Mouse (Mus musculus): ENCODE data around the gene Sema3a. TPM values are rescaled to one million over a fixed set of nuclear protein-coding genes. Genes with fewer than 3 reads are reported as not detected.

The Sema3a gene
- polyA plus RNA-seq, 1 experiment from 2014 or later = 71.9 TPM

GRCm38 (mm10) chr5:13505839-13506499, 380.8 kb downstream of the Sema3a start:
- Histone ChIP-seq H3K9ac (no peak overlapping the region), H3K9me3 (no peaks in the 10 kb centered on the region), H3K4me2 (replicated peaks) (no peak overlapping the region), H3K36me3 (no peaks in the 10 kb centered on the region), H3K4me3 (no peak overlapping the region), H3K27ac (no peak overlapping the region), H3K27me3 (no peaks in the 10 kb centered on the region), H3K4me1 (no peaks in the 10 kb centered on the region)
- no peak for ATAC-seq (ENCODE audit: insufficient number of reproducible peaks, insufficient read depth, low FRiP score, low TSS enrichment)
- WGBS = 68% methylated on average over 4 of the region's 4 CpGs

DNA sequence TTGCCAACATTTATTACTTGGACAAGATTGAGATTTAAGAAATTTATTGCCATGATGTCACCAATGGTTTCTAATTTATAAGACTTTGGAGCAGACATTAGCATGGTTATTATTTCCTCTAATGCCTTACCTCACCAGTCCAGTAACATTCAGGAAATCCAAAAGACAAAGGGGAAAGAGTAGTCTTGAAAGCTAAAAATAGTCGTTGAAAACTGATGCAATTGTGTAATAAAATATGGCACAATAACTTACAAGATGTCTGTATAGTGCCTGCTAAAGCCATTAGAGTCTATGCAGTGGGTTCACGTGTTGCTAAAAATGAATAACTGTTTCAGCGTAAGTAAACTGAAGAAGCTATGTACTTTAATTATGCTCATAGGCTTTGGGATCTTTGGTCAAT, 383.9 kb downstream of the Sema3a start:
- Histone ChIP-seq H3K4me2 (replicated peaks) (no peak overlapping the region), H3K9me3 (no peaks in the 10 kb centered on the region), H3K36me3 (no peaks in the 10 kb centered on the region), H3K4me1 (no peaks in the 10 kb centered on the region), H3K9ac (no peak overlapping the region), H3K27me3 (no peaks in the 10 kb centered on the region), H3K27ac (no peak overlapping the region), H3K4me3 (no peak overlapping the region)
- ATAC-seq (ENCODE audit: insufficient number of reproducible peaks, insufficient read depth, low FRiP score, low TSS enrichment) = no peak
- WGBS = 82% methylated on average over 3 of the region's 3 CpGs

GRCm38 (mm10) chr5:13517018-13517417, 391.8 kb downstream of the Sema3a start:
- Histone ChIP-seq H3K27ac (peak overlapping the region; percentile 41; the same call in 1 of the 2 replicates), H3K27me3 (no peaks in the 10 kb centered on the region), H3K9ac (no peak overlapping the region), H3K4me3 (no peak overlapping the region), H3K4me1 (no peaks in the 10 kb centered on the region), H3K4me2 (replicated peaks) (no peak overlapping the region), H3K9me3 (no peaks in the 10 kb centered on the region), H3K36me3 (no peaks in the 10 kb centered on the region)
- ATAC-seq (ENCODE audit: insufficient number of reproducible peaks, insufficient read depth, low FRiP score, low TSS enrichment) = no peak
- WGBS = 88% methylated on average over 4 of the region's 4 CpGs

DNA sequence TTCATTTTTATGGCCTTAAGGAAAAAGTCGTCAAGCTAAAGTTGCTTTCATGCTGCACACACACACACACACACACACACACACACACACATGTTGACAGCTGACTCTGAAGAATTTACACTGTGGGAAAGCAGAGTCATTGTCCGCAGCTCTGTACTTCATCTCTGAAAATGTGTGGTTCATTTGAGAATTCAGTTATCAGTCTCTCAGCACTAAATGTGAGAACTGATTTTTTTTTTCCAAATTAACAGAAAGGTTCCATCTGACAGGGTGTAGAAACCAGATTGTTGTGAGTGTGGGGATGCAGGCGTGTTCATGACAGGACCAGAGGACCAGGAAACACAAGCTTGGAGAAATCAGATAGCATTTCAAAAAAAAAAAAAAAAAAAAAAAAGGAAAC, 400.4 kb downstream of the Sema3a start:
- no peaks in the 10 kb centered on the region for H3K27me3 ChIP-seq
- no peaks in the 10 kb centered on the region for H3K36me3 ChIP-seq
- no peaks in the 10 kb centered on the region for H3K9me3 ChIP-seq
- H3K4me1 ChIP-seq = peaks cover 12% of the 10 kb centered on the region
- 35% methylated on average over 3 of the region's 3 CpGs for WGBS
- H3K27ac ChIP-seq = 0 out of 2 replicates have a peak overlapping the region, but pooled peaks have one; percentile 41
- ATAC-seq (ENCODE audit: insufficient number of reproducible peaks, insufficient read depth, low FRiP score, low TSS enrichment) = no peak
- no peak overlapping the region for H3K4me2 ChIP-seq (replicated peaks)
- H3K4me3 ChIP-seq = no peak overlapping the region
- H3K9ac ChIP-seq = no peak overlapping the region

DNA sequence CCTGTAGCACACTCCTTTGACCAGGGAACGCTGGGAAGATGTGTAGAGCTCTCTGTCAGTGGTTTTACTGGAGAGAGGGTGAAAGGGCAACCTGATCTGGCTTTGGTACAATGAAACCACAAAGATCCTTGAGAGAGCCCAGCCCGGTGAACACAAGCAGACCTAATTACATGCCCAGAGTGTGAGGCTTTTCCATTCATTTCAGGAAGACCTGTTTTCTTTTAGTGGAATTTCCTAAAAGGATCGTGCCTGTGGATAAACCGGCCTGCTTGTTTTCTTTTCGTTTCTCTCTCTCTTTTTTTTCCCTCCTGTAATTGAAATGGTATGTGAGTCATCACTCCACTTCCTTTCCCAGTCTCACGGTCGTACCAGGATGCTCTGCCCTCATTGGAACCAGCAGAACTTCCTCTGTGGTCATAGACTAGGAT, 401.8 kb downstream of the Sema3a start:
- Histone ChIP-seq H3K9ac (no peak overlapping the region), H3K9me3 (no peaks in the 10 kb centered on the region), H3K36me3 (no peaks in the 10 kb centered on the region), H3K4me1 (peaks cover 12% of the 10 kb centered on the region), H3K27ac (peak overlapping the region; percentile 74), H3K4me3 (no peak overlapping the region), H3K27me3 (no peaks in the 10 kb centered on the region), H3K4me2 (replicated peaks) (no peak overlapping the region; the same call in 1 of the 2 replicates)
- WGBS = 1% methylated on average over 7 of the region's 7 CpGs
- 0 out of 2 replicates have a peak, but pooled peaks have one; percentile 28 for ATAC-seq (ENCODE audit: insufficient number of reproducible peaks, insufficient read depth, low FRiP score, low TSS enrichment)

GRCm38 (mm10) chr5:13529226-13529625, 404.0 kb downstream of the Sema3a start:
- peaks cover 12% of the 10 kb centered on the region for H3K4me1 ChIP-seq
- ATAC-seq (ENCODE audit: insufficient number of reproducible peaks, insufficient read depth, low FRiP score, low TSS enrichment) = no peak
- no peak overlapping the region for H3K9ac ChIP-seq
- no peak overlapping the region for H3K4me2 ChIP-seq (replicated peaks)
- H3K27ac ChIP-seq = no peak overlapping the region
- no peak overlapping the region for H3K4me3 ChIP-seq
- no peaks in the 10 kb centered on the region for H3K9me3 ChIP-seq
- WGBS = 8% methylated on average over 4 of the region's 4 CpGs
- H3K36me3 ChIP-seq = no peaks in the 10 kb centered on the region
- H3K27me3 ChIP-seq = no peaks in the 10 kb centered on the region

- Histone ChIP-seq H3K9ac (no peak overlapping the region), H3K36me3 (0 out of 2 replicates have a peak, but pooled peaks cover 3% of the 10 kb centered on the region), H3K27me3 (no peaks in the 10 kb centered on the region), H3K27ac (no peak overlapping the region; the same call in 1 of the 2 replicates), H3K4me1 (peaks cover 8% of the 10 kb centered on the region; the same call in 1 of the 2 replicates), H3K4me3 (no peak overlapping the region), H3K9me3 (no peaks in the 10 kb centered on the region), H3K4me2 (replicated peaks) (no peak overlapping the region)
- ATAC-seq (ENCODE audit: insufficient number of reproducible peaks, insufficient read depth, low FRiP score, low TSS enrichment) = no peak
- 42% methylated on average over 2 of the region's 2 CpGs for WGBS
These were observed 422.4 kb downstream of the Sema3a start for GRCm38 (mm10) chr5:13547472-13548209.

DNA sequence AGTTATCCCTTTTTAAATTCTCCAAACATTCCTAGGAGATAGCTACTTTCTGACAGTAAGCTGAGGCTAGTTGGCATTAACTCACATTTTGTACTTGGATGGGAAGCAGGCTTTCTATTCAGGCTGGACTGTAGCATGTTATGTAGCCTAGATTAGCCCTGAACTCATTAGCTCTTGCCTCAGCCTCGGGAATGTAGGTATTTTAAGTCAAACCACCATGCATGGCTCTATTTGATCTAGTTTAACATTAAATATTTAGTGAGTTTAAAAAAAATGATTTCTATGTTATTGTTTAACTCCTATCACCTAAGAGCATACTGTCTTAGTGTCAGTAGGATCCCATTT, 423.0 kb downstream of the Sema3a start:
- no peak for ATAC-seq (ENCODE audit: insufficient number of reproducible peaks, insufficient read depth, low FRiP score, low TSS enrichment)
- no peak overlapping the region for H3K4me2 ChIP-seq (replicated peaks)
- peaks cover 8% of the 10 kb centered on the region; the same call in 1 of the 2 replicates for H3K4me1 ChIP-seq
- H3K9ac ChIP-seq = no peak overlapping the region
- H3K4me3 ChIP-seq = no peak overlapping the region
- no peak overlapping the region for H3K27ac ChIP-seq
- 63% methylated on average over 1 of the region's 1 CpGs for WGBS
- no peaks in the 10 kb centered on the region for H3K27me3 ChIP-seq
- 0 out of 2 replicates have a peak, but pooled peaks cover 3% of the 10 kb centered on the region for H3K36me3 ChIP-seq
- H3K9me3 ChIP-seq = no peaks in the 10 kb centered on the region

DNA sequence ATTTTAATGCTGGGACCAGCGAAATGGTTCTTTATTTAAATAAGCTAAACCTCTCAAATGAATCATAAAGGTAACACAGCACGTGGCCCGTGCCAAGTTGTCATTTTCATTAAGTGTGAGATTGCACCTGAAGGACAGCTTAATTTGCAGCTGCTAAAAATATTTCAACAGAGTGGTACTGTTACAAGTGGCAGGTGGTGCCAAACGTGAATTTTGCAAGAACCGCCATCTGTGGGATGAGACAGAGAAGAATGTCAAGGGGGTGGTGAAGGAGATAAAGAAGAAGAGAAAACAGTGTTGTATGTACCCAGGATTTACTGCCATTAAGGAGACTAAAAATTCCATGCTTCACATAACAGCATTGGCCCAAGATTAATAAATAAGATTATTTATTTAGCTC, 423.9 kb downstream of the Sema3a start:
- no peak for ATAC-seq (ENCODE audit: insufficient number of reproducible peaks, insufficient read depth, low FRiP score, low TSS enrichment)
- Histone ChIP-seq H3K9ac (no peak overlapping the region), H3K4me2 (replicated peaks) (no peak overlapping the region), H3K27me3 (no peaks in the 10 kb centered on the region), H3K4me3 (no peak overlapping the region), H3K27ac (no peak overlapping the region), H3K4me1 (peaks cover 8% of the 10 kb centered on the region; the same call in 1 of the 2 replicates), H3K9me3 (no peaks in the 10 kb centered on the region), H3K36me3 (0 out of 2 replicates have a peak, but pooled peaks cover 3% of the 10 kb centered on the region)
- WGBS = 86% methylated on average over 5 of the region's 5 CpGs

DNA sequence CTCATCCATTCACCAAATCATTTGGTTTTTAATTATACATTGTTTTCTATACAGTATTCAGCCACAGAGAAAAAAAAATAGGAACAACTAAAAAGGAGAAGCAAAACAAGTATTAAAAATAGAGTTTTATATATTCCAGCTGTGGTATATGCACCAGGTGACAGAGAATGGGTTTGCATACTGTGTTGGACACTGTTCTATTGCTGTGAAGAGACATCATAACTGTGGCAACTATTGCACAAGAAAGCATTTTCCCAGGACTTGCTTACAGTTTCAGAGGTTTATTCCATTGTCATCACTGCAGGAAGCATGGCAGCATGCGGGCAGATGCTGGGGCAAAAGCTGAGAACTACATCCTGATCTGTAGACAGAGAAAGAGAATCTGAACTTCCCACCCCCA, 425.7 kb downstream of the Sema3a start:
- Histone ChIP-seq H3K27me3 (no peaks in the 10 kb centered on the region), H3K9ac (no peak overlapping the region), H3K9me3 (no peaks in the 10 kb centered on the region), H3K36me3 (0 out of 2 replicates have a peak, but pooled peaks cover 3% of the 10 kb centered on the region), H3K4me1 (peaks cover 8% of the 10 kb centered on the region; the same call in 1 of the 2 replicates), H3K4me2 (replicated peaks) (no peak overlapping the region), H3K4me3 (no peak overlapping the region), H3K27ac (no peak overlapping the region)
- 93% methylated on average over 1 of the region's 1 CpGs for WGBS
- no peak for ATAC-seq (ENCODE audit: insufficient number of reproducible peaks, insufficient read depth, low FRiP score, low TSS enrichment)

DNA sequence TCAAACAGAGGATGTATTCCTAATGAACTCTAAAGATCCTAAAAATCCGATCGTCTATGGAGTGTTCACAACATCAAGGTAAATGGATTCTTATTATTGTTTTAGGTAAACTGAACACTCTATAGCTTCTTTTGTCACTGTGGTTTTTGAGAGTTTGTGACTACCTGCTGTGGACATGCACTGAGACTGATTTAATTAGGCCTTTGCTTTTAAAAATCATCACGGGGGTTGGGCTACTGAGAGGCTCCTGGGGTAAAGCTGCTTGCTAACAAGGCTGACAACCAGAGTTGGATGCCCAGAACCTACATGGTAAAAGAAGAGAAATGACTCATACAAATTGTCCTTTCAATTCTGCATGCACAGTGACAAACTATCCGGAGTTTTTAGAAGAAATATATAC, 432.0 kb downstream of the Sema3a start:
- Histone ChIP-seq H3K4me2 (replicated peaks) (no peak overlapping the region), H3K27me3 (no peaks in the 10 kb centered on the region), H3K27ac (no peak overlapping the region), H3K9ac (no peak overlapping the region), H3K4me1 (no peaks in the 10 kb centered on the region), H3K36me3 (no peaks in the 10 kb centered on the region; the same call in 1 of the 2 replicates), H3K9me3 (no peaks in the 10 kb centered on the region), H3K4me3 (no peak overlapping the region)
- WGBS = 62% methylated on average over 4 of the region's 4 CpGs
- ATAC-seq (ENCODE audit: insufficient number of reproducible peaks, insufficient read depth, low FRiP score, low TSS enrichment) = no peak

DNA sequence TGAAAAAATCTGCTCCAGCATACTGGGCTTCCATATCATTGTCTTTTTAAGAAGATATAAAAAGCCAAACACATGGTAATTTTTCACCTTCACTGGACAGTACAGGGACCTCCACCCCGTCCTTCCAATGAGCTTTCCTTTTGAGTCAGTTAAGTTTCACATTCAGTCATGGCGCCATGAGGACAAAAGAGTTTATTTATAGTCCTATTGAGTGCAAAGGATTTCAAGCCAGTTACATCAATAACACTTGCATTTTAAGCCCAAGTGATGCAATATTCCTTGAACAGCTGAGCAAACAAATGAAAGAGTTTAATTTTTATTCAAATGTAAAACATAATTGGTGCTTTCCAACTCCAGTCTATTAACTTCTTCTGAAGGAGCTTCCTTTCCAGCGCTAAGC, 448.7 kb downstream of the Sema3a start:
- no peak overlapping the region for H3K27ac ChIP-seq
- no peak overlapping the region for H3K4me2 ChIP-seq (replicated peaks)
- no peaks in the 10 kb centered on the region for H3K27me3 ChIP-seq
- no peaks in the 10 kb centered on the region for H3K4me1 ChIP-seq
- no peak overlapping the region for H3K9ac ChIP-seq
- no peak overlapping the region for H3K4me3 ChIP-seq
- no peak for ATAC-seq (ENCODE audit: insufficient number of reproducible peaks, insufficient read depth, low FRiP score, low TSS enrichment)
- WGBS = 81% methylated on average over 3 of the region's 3 CpGs
- H3K9me3 ChIP-seq = no peaks in the 10 kb centered on the region
- H3K36me3 ChIP-seq = peaks cover 13% of the 10 kb centered on the region; the same call in 1 of the 2 replicates
